Mouse (Mus musculus): Measurements from ENCODE around the gene Zscan25. TPM values are rescaled to one million over a fixed set of nuclear protein-coding genes. Genes with fewer than 3 reads are reported as not detected.
"Not testable (repeated sequence)": the region's sequence is repeated elsewhere in the genome, so short reads cannot be mapped to it uniquely, and the experiment has no call there.

The Zscan25 gene
- polyA plus RNA-seq (2015; fragmentation: Nextera tagmentation; extraction: Ambion mirVana): 0.61 and 0.83 TPM in 2 replicates

- WGBS: under 1% methylated on average over 50 of the region's 50 CpGs
- peak; percentile 96 for ATAC-seq (ENCODE audit: insufficient number of reproducible peaks, low FRiP score, low TSS enrichment, low read depth)
- Histone ChIP-seq H3K9ac (peak within 1 kb of the TSS; percentile 81), H3K4me1 (peaks cover 13% of the 10 kb centered on the region), H3K27me3 (no peaks in the 10 kb centered on the region), H3K4me2 (replicated peaks) (peak within 1 kb of the TSS; percentile 66), H3K9me3 (replicated peaks) (no peaks in the 10 kb centered on the region), H3K4me3 (replicated peaks) (peak within 1 kb of the TSS; percentile 91), H3K27ac (replicated peaks) (peak within 1 kb of the TSS; percentile 91), H3K36me3 (peaks cover 30% of the 10 kb centered on the region)
Observed at GRCm38 (mm10) chr5:145280371-145281143, at the start of gene Zscan25. TSS of gene Zscan25 (plus strand) at chr5:145280500.

DNA sequence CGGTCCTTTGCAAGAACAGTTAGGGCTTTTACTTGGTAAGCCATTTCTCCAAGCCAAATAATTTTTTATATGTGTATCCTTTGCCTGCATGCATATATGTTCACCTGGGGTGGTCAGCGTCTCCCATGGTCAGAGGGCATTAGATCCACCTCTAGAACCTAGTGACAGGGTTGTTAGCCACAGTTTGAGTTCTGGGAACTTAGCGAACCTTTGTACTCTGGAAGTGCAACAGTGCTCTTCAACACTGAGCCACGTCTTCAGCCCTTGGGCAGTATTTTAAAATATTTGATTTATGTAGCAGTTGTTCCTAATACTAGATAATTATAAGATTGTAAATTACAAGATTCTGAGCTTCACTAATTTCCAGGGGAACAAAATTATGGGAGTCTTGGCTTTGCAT is 49.7 kb upstream of the Zscan25 start:
- Histone ChIP-seq H3K4me2 (replicated peaks) (peak overlapping the region; percentile 74; the same call in 1 of the 2 replicates), H3K36me3 (peaks cover 24% of the 10 kb centered on the region), H3K4me1 (peaks cover 13% of the 10 kb centered on the region), H3K9ac (no peak overlapping the region), H3K27me3 (no peaks in the 10 kb centered on the region), H3K4me3 (replicated peaks) (peak overlapping the region; percentile 97; the same call in 1 of the 2 replicates), H3K9me3 (replicated peaks) (no peaks in the 10 kb centered on the region), H3K27ac (replicated peaks) (no peak overlapping the region)
- ATAC-seq (ENCODE audit: insufficient number of reproducible peaks, low FRiP score, low TSS enrichment, low read depth): no peak
- 80% methylated on average over 4 of the region's 4 CpGs for WGBS

DNA sequence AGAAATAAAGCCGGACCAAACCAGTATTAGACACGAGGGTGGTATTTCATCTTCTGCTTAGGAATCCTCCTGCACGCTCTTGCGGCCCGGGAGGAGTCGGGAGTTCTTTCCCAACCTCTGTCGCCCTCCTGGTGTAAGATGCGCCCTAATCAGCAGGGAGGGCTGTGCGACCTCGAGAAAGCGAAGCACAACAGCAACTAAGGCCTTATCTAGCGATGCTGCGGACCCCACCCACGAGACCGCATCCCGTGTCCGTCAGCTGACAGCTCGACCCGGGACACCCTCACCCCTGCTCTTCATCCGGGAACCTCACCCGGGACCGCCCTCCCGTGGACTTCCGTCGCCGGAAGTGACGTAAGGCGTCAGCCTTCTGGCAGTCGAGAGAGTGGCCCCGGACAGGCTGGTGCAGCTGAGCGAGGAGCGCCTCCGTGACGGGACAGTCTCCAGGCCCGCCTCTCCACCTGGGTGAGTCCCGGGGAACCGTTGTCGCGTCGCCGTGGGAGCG is 48.9 kb upstream of the Zscan25 start, which contains the start of gene Zfp655:
TSS of gene Zfp655 (plus strand) at position 349 of the 505 bp plus-strand sequence.
- Histone ChIP-seq H3K4me1 (peaks cover 13% of the 10 kb centered on the region), H3K9me3 (replicated peaks) (no peaks in the 10 kb centered on the region), H3K4me3 (replicated peaks) (peak within 1 kb of the TSS; percentile 97), H3K36me3 (peaks cover 30% of the 10 kb centered on the region), H3K4me2 (replicated peaks) (peak within 1 kb of the TSS; percentile 74), H3K27me3 (no peaks in the 10 kb centered on the region), H3K9ac (peak within 1 kb of the TSS; percentile 98), H3K27ac (replicated peaks) (peak within 1 kb of the TSS; percentile 89)
- peak; percentile 98 for ATAC-seq (ENCODE audit: insufficient number of reproducible peaks, low FRiP score, low TSS enrichment, low read depth)
- under 1% methylated on average over 42 of the region's 42 CpGs for WGBS

GRCm38 (mm10) chr5:145231893-145232411 is 48.3 kb upstream of the Zscan25 start:
- H3K36me3 ChIP-seq: peaks cover 31% of the 10 kb centered on the region
- WGBS: under 1% methylated on average over 42 of the region's 49 CpGs
- peak; percentile 74 for ATAC-seq (ENCODE audit: insufficient number of reproducible peaks, low FRiP score, low TSS enrichment, low read depth)
- H3K4me3 ChIP-seq (replicated peaks): peak overlapping the region; percentile 97
- peak overlapping the region; percentile 74 for H3K4me2 ChIP-seq (replicated peaks)
- H3K9me3 ChIP-seq (replicated peaks): no peaks in the 10 kb centered on the region
- H3K9ac ChIP-seq: peak overlapping the region; percentile 98
- H3K27ac ChIP-seq (replicated peaks): peak overlapping the region; percentile 89
- peaks cover 13% of the 10 kb centered on the region for H3K4me1 ChIP-seq
- no peaks in the 10 kb centered on the region for H3K27me3 ChIP-seq

DNA sequence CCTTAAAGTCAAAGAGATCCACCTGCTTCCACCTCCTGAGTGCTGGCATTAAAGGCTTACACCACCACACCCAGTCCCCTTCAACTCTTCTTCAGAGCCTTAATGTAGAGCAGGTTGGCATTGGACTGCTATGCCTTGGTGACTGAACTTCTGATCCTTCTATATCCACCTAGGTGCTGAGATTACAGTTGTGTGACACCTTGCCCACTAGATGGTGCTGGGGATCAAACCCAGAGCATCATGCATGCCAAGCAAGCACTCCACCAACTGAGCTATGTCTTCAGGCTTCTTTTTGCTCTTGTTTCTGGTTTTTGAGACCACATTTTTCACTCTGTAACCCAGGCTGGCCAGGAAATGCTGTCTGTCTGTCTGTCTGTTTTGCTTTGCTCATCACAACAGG is 45.7 kb upstream of the Zscan25 start:
- Histone ChIP-seq H3K27me3 (no peaks in the 10 kb centered on the region), H3K4me1 (peaks cover 13% of the 10 kb centered on the region), H3K4me3 (replicated peaks) (no peak overlapping the region), H3K27ac (replicated peaks) (no peak overlapping the region), H3K9me3 (replicated peaks) (no peaks in the 10 kb centered on the region), H3K4me2 (replicated peaks) (no peak overlapping the region), H3K9ac (no peak overlapping the region), H3K36me3 (peaks cover 53% of the 10 kb centered on the region)
- ATAC-seq (ENCODE audit: insufficient number of reproducible peaks, low FRiP score, low TSS enrichment, low read depth): no peak

DNA sequence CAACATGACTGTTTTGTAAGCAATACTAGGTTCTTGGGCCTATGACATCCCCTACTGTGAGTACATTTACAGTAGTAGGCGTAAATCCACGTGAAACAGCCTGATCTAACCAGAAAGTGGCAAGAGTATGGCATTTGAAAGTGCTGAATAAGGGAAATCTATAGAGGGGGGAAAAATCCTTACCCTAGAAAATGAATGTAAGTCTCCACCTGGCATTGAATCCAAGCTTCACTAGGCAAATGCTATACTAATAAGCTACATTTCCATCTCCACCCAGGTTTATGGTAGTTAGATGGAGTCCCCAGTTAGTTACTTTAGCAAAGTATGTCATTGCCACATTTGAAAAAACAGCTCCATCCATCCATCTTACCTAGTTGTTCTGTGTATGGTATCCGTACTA is 30.8 kb upstream of the Zscan25 start:
- H3K4me2 ChIP-seq (replicated peaks): no peak overlapping the region
- no peak overlapping the region for H3K4me3 ChIP-seq (replicated peaks)
- H3K9ac ChIP-seq: no peak overlapping the region
- H3K27ac ChIP-seq (replicated peaks): no peak overlapping the region
- no peaks in the 10 kb centered on the region for H3K27me3 ChIP-seq
- peaks cover 62% of the 10 kb centered on the region for H3K36me3 ChIP-seq
- no peaks in the 10 kb centered on the region for H3K4me1 ChIP-seq
- no peak for ATAC-seq (ENCODE audit: insufficient number of reproducible peaks, low FRiP score, low TSS enrichment, low read depth)
- 94% methylated on average over 3 of the region's 3 CpGs for WGBS
- no peaks in the 10 kb centered on the region for H3K9me3 ChIP-seq (replicated peaks)

DNA sequence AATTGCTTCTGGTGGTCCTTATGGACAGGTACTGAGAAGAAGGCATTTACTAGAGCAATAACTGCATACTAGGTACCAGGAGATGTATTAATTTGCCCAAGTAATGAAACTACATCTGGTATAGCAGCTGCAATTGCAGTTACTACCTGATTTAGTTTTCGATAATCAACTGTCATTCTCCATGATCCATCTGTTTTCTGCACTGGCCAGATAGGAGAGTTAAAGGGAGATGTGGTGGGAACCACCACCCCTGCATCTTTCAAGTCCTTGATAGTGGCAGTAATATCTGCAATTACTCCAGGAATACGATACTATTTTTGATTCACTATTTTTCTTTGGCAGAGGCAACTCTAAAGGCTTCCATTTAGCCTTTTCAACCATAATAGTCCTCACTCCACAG is 6.7 kb upstream of the Zscan25 start:
- not testable (repeated sequence) for H3K36me3 ChIP-seq; H3K27ac ChIP-seq (replicated peaks); H3K4me2 ChIP-seq (replicated peaks); H3K9ac ChIP-seq; H3K9me3 ChIP-seq (replicated peaks); H3K4me3 ChIP-seq (replicated peaks); H3K4me1 ChIP-seq; H3K27me3 ChIP-seq; ATAC-seq (ENCODE audit: insufficient number of reproducible peaks, low FRiP score, low TSS enrichment, low read depth)
- WGBS: 82% methylated on average over 2 of the region's 2 CpGs

GRCm38 (mm10) chr5:145279948-145280347 is 352 bp upstream of the Zscan25 start:
- no peaks in the 10 kb centered on the region for H3K27me3 ChIP-seq
- peaks cover 25% of the 10 kb centered on the region for H3K36me3 ChIP-seq
- 96% methylated on average over 2 of the region's 2 CpGs for WGBS
- no peak overlapping the region for H3K27ac ChIP-seq (replicated peaks)
- H3K4me2 ChIP-seq (replicated peaks): peak overlapping the region; percentile 66; the same call in 1 of the 2 replicates
- peaks cover 13% of the 10 kb centered on the region for H3K4me1 ChIP-seq
- no peaks in the 10 kb centered on the region for H3K9me3 ChIP-seq (replicated peaks)
- no peak for ATAC-seq (ENCODE audit: insufficient number of reproducible peaks, low FRiP score, low TSS enrichment, low read depth)
- H3K9ac ChIP-seq: no peak overlapping the region
- peak overlapping the region; percentile 91 for H3K4me3 ChIP-seq (replicated peaks)

DNA sequence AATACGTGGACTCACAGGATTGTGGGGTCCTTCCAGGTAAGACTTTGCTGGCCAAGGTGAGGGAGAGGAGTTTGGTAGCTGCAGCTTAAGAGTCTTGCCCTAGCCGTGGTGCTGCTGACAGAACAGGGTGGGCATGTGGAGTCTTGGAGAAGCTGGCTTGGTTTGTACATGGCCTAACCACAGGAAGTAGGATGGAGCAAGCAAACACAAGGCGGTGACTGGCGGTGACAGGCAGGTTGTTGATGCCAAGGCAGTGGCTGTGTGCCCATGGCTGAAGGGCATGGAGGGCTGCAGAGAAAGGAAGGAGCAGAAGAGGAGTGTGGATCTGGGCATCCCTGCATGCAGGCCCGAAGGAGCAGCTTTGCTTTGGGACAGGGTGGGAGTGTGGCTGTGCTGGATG is 8.1 kb downstream of the Zscan25 start:
- H3K9ac ChIP-seq: no peak overlapping the region
- no peak overlapping the region for H3K27ac ChIP-seq (replicated peaks)
- WGBS: 92% methylated on average over 5 of the region's 5 CpGs
- no peak for ATAC-seq (ENCODE audit: insufficient number of reproducible peaks, low FRiP score, low TSS enrichment, low read depth)
- H3K9me3 ChIP-seq (replicated peaks): no peaks in the 10 kb centered on the region
- no peak overlapping the region for H3K4me2 ChIP-seq (replicated peaks)
- H3K27me3 ChIP-seq: no peaks in the 10 kb centered on the region
- no peak overlapping the region for H3K4me3 ChIP-seq (replicated peaks)
- peaks cover 91% of the 10 kb centered on the region for H3K36me3 ChIP-seq
- no peaks in the 10 kb centered on the region for H3K4me1 ChIP-seq

DNA sequence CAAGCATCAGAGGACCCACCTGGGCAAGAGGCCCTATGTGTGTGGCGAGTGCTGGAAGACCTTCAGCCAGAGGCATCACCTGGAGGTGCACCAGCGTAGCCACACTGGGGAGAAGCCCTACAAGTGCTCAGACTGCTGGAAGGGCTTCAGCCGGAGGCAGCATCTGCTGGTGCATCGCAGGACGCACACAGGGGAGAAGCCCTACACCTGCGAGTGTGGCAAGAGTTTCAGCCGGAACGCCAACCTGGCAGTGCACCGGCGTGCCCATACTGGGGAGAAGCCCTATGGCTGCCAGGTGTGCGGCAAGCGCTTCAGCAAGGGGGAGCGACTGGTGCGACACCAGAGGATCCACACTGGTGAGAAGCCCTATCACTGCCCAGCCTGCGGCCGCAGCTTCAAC is 10.4 kb downstream of the Zscan25 start:
- no peaks in the 10 kb centered on the region for H3K4me1 ChIP-seq
- H3K36me3 ChIP-seq: peaks cover 70% of the 10 kb centered on the region
- no peak overlapping the region for H3K4me3 ChIP-seq (replicated peaks)
- H3K4me2 ChIP-seq (replicated peaks): no peak overlapping the region
- H3K27ac ChIP-seq (replicated peaks): no peak overlapping the region
- 97% methylated on average over 16 of the region's 16 CpGs for WGBS
- no peaks in the 10 kb centered on the region for H3K27me3 ChIP-seq
- H3K9me3 ChIP-seq (replicated peaks): no peaks in the 10 kb centered on the region
- ATAC-seq (ENCODE audit: insufficient number of reproducible peaks, low FRiP score, low TSS enrichment, low read depth): no peak
- H3K9ac ChIP-seq: no peak overlapping the region

- no peak overlapping the region for H3K27ac ChIP-seq (replicated peaks)
- ATAC-seq (ENCODE audit: insufficient number of reproducible peaks, low FRiP score, low TSS enrichment, low read depth): no peak
- no peaks in the 10 kb centered on the region for H3K27me3 ChIP-seq
- no peaks in the 10 kb centered on the region for H3K9me3 ChIP-seq (replicated peaks)
- no peak overlapping the region for H3K4me3 ChIP-seq (replicated peaks)
- no peak overlapping the region for H3K4me2 ChIP-seq (replicated peaks)
- no peak overlapping the region for H3K9ac ChIP-seq
- WGBS: 91% methylated on average over 6 of the region's 6 CpGs
- H3K36me3 ChIP-seq: peaks cover 53% of the 10 kb centered on the region
- H3K4me1 ChIP-seq: no peaks in the 10 kb centered on the region
Observed at GRCm38 (mm10) chr5:145292398-145292797, 12.1 kb downstream of the Zscan25 start.
